Mouse (Mus musculus) urinary bladder, postnatal 4 days (tissue): ENCODE measurements around the gene Dap3.
"Not testable (repeated sequence)": the region's sequence is repeated elsewhere in the genome, so short reads cannot be mapped to it uniquely, and the experiment has no call there.

Experiments used
- DNase-seq, 2 experiments: peaks; one replicate each; pipeline ENCODE4 v3.0.0; 2021 to 2022; ENCODE audit warnings: low spot score in 2 of 2

Gene Dap3

GRCm38 (mm10) chr3:88950576-88951326 lies at the start of gene Dap3, which contains the start of gene Ash1l:
TSS of gene Dap3 (minus strand) at chr3:88951181.
TSS of gene Ash1l (plus strand) at chr3:88950622.
- DNase-seq = peak; percentile 73 to 74

GRCm38 (mm10) chr3:88992793-88993192 lies 41.8 kb upstream of the Dap3 start:
- no peak for DNase-seq

- DNase-seq = no peak
These were observed 33.0 kb upstream of the Dap3 start for GRCm38 (mm10) chr3:88983921-88984381.

GRCm38 (mm10) chr3:88981206-88982010 lies 30.4 kb upstream of the Dap3 start:
- DNase-seq = no peak

GRCm38 (mm10) chr3:88975012-88975411 lies 24.0 kb upstream of the Dap3 start:
- DNase-seq = no peak

GRCm38 (mm10) chr3:88963211-88963610 lies 12.2 kb upstream of the Dap3 start:
- not testable (repeated sequence) for DNase-seq

- DNase-seq = no peak
These were observed 2.8 kb upstream of the Dap3 start for GRCm38 (mm10) chr3:88953736-88954135.

- DNase-seq = no peak
These were observed 2.3 kb upstream of the Dap3 start for GRCm38 (mm10) chr3:88953246-88953645.

- no peak for DNase-seq
These were observed 383 bp upstream of the Dap3 start for GRCm38 (mm10) chr3:88951327-88951800.

- peak; percentile 89 to 94 for DNase-seq
These were observed 1.0 kb downstream of the Dap3 start for GRCm38 (mm10) chr3:88949786-88950575.

- no peak for DNase-seq
These were observed 6.9 kb downstream of the Dap3 start for GRCm38 (mm10) chr3:88944109-88944508.

- no peak for DNase-seq
These were observed 8.6 kb downstream of the Dap3 start for GRCm38 (mm10) chr3:88942316-88942880.

- DNase-seq = no peak
These were observed 11.2 kb downstream of the Dap3 start for GRCm38 (mm10) chr3:88939749-88940148.

GRCm38 (mm10) chr3:88939071-88939470 lies 11.9 kb downstream of the Dap3 start:
- no peak for DNase-seq

- DNase-seq = no peak
These were observed 21.5 kb downstream of the Dap3 start for GRCm38 (mm10) chr3:88929501-88929900.

GRCm38 (mm10) chr3:88925651-88926050 lies 25.3 kb downstream of the Dap3 start:
- no peak for DNase-seq

- peak in 1 of 2 experiments; percentile 57 for DNase-seq
These were observed 26.9 kb downstream of the Dap3 start for GRCm38 (mm10) chr3:88923989-88924591.

- no peak for DNase-seq
These were observed 29.6 kb downstream of the Dap3 start for GRCm38 (mm10) chr3:88921411-88921810.

GRCm38 (mm10) chr3:88918981-88919380 lies 32.0 kb downstream of the Dap3 start:
- DNase-seq = no peak

GRCm38 (mm10) chr3:88914384-88914810 lies 36.6 kb downstream of the Dap3 start:
- DNase-seq = no peak
